Mouse (Mus musculus): ENCODE measurements around the gene Efemp2. TPM values are rescaled to one million over a fixed set of nuclear protein-coding genes. Genes with fewer than 3 reads are reported as not detected.

Efemp2 gene
- polyA plus RNA-seq, 1 experiment, result 58.5 TPM

GRCm38 (mm10) chr19:5512091-5513004, 38.6 kb downstream of the Efemp2 start:
- peak; percentile 55 for DNase-seq (ENCODE audit: low read depth)
- TF ChIP-seq CTCF (IDR thresholded peaks at IDR 0.05; ENCODE audit: borderline replicate concordance, extremely low read depth, insufficient read depth, insufficient read length) (no peak), POLR2A (IDR thresholded peaks at IDR 0.05; ENCODE audit: borderline replicate concordance, extremely low read depth, insufficient read depth, insufficient read length, poor library complexity, severe bottlenecking) (no peak)

DNA sequence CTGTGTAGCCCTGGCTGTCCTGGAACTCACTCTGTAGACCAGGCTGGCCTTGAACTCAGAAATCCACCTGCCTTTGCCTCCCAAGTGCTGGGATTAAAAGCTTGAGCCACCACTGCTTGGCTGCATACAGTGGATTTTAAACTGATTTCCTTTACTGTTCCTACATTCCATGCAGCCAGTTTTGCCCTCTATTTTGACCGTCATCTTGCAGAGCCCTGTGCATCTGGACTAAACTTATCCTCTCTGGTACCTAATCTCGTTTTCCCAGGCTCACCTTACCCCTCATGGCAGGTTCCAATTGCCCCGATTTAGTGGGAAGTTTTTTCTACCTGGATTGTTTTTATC, 39.2 kb downstream of the Efemp2 start:
- no peak for TF ChIP-seq POLR2A (IDR thresholded peaks at IDR 0.05; ENCODE audit: borderline replicate concordance, extremely low read depth, insufficient read depth, insufficient read length, poor library complexity, severe bottlenecking)
- TF ChIP-seq CTCF (IDR thresholded peaks at IDR 0.05; ENCODE audit: borderline replicate concordance, extremely low read depth, insufficient read depth, insufficient read length), result no peak
- DNase-seq (ENCODE audit: low read depth), result no peak

- no peak for DNase-seq (ENCODE audit: low read depth)
- no peak for TF ChIP-seq POLR2A (IDR thresholded peaks at IDR 0.05; ENCODE audit: borderline replicate concordance, extremely low read depth, insufficient read depth, insufficient read length, poor library complexity, severe bottlenecking)
- TF ChIP-seq CTCF (IDR thresholded peaks at IDR 0.05; ENCODE audit: borderline replicate concordance, extremely low read depth, insufficient read depth, insufficient read length), result no peak
These were observed 42.4 kb downstream of the Efemp2 start for GRCm38 (mm10) chr19:5515840-5516777.

DNA sequence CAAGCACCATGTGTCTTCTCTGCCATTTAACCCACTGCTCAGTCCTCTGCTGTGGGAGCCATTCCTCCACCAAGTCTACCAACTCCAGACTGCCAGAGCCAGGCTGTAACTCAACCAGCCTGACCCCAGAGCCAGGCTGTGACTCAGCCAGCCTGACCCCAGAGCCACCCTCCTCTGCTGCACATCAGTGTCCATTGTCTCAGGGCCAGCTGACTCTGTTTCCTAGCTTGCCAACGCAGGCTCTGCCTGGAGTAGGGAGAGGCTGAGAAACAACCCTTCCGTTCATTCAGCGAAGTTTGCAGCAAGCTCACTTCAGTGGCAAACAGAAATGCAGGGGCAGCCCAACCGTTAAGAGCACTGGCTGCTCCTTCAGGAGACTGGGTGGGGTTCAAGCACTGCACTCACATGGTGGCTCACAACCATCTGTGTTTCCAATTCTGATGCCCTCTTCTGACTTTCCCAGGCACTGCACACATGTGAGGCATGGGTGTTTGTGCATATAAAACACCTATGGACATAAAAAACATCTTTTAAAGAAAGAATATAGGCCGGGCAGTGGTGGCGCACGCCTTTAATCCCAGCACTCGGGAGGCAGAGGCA, 43.3 kb downstream of the Efemp2 start:
- no peak for DNase-seq (ENCODE audit: low read depth)
- TF ChIP-seq POLR2A (IDR thresholded peaks at IDR 0.05; ENCODE audit: borderline replicate concordance, extremely low read depth, insufficient read depth, insufficient read length, poor library complexity, severe bottlenecking) (no peak), CTCF (IDR thresholded peaks at IDR 0.05; ENCODE audit: borderline replicate concordance, extremely low read depth, insufficient read depth, insufficient read length) (no peak)

GRCm38 (mm10) chr19:5518721-5519120, 45.0 kb downstream of the Efemp2 start:
- DNase-seq (ENCODE audit: low read depth), result no peak
- no peak for TF ChIP-seq POLR2A (IDR thresholded peaks at IDR 0.05; ENCODE audit: borderline replicate concordance, extremely low read depth, insufficient read depth, insufficient read length, poor library complexity, severe bottlenecking)
- TF ChIP-seq CTCF (IDR thresholded peaks at IDR 0.05; ENCODE audit: borderline replicate concordance, extremely low read depth, insufficient read depth, insufficient read length), result no peak

GRCm38 (mm10) chr19:5525204-5525603, 51.5 kb downstream of the Efemp2 start:
- DNase-seq (ENCODE audit: low read depth), result no peak
- TF ChIP-seq POLR2A (IDR thresholded peaks at IDR 0.05; ENCODE audit: borderline replicate concordance, extremely low read depth, insufficient read depth, insufficient read length, poor library complexity, severe bottlenecking) (no peak), CTCF (IDR thresholded peaks at IDR 0.05; ENCODE audit: borderline replicate concordance, extremely low read depth, insufficient read depth, insufficient read length) (no peak)

- TF ChIP-seq CTCF (IDR thresholded peaks at IDR 0.05; ENCODE audit: borderline replicate concordance, extremely low read depth, insufficient read depth, insufficient read length), result peak; percentile 98
- TF ChIP-seq POLR2A (IDR thresholded peaks at IDR 0.05; ENCODE audit: borderline replicate concordance, extremely low read depth, insufficient read depth, insufficient read length, poor library complexity, severe bottlenecking), result no peak
These were observed 55.8 kb downstream of the Efemp2 start for GRCm38 (mm10) chr19:5529325-5530137.

GRCm38 (mm10) chr19:5530138-5530524, 56.4 kb downstream of the Efemp2 start:
- DNase-seq (ENCODE audit: low read depth), result peak; percentile 39
- no peak for TF ChIP-seq POLR2A (IDR thresholded peaks at IDR 0.05; ENCODE audit: borderline replicate concordance, extremely low read depth, insufficient read depth, insufficient read length, poor library complexity, severe bottlenecking)
- TF ChIP-seq CTCF (IDR thresholded peaks at IDR 0.05; ENCODE audit: borderline replicate concordance, extremely low read depth, insufficient read depth, insufficient read length), result no peak

More at GRCm38 (mm10) chr19:5529325-5530137, 55.8 kb downstream of the Efemp2 start:
- DNase-seq (ENCODE audit: low read depth), result peak; percentile 90

Other genes with a start within 250 kb of the Efemp2 start
- gene Pacs1, start 200.8 kb upstream of the Efemp2 start, polyA plus RNA-seq (2012; rRNA removed), result 50.2 and 71.6 TPM in 2 replicates
- 178 and 192 TPM in 2 replicates for gene Sf3b2, start 178.5 kb upstream of the Efemp2 start, polyA plus RNA-seq (2012; rRNA removed)
- 45.5 and 55.4 TPM in 2 replicates for gene Gal3st3, start 175.6 kb upstream of the Efemp2 start, polyA plus RNA-seq (2012; rRNA removed)
- not detected in 2 replicates for gene Catsper1, start 138.2 kb upstream of the Efemp2 start, polyA plus RNA-seq (2012; rRNA removed)
- 1.3 and 1.6 TPM in 2 replicates for gene Cst6, start 124.4 kb upstream of the Efemp2 start, polyA plus RNA-seq (2012; rRNA removed)
- gene Eif1ad, start 107.2 kb upstream of the Efemp2 start, polyA plus RNA-seq (2012; rRNA removed), result 37.2 and 38.4 TPM in 2 replicates
- 181 and 258 TPM in 2 replicates for gene Banf1, start 106.8 kb upstream of the Efemp2 start, polyA plus RNA-seq (2012; rRNA removed)
- 40.9 and 65.0 TPM in 2 replicates for gene Sart1, start 85.3 kb upstream of the Efemp2 start, polyA plus RNA-seq (2012; rRNA removed)
- 0.04 and 0.20 TPM in 2 replicates for gene Tsga10ip, start 71.4 kb upstream of the Efemp2 start, polyA plus RNA-seq (2012; rRNA removed)
- 224 and 257 TPM in 2 replicates for gene Drap1, start 49.0 kb upstream of the Efemp2 start, polyA plus RNA-seq (2012; rRNA removed)
- 86.4 and 106 TPM in 2 replicates for gene AI837181, start 48.8 kb upstream of the Efemp2 start, polyA plus RNA-seq (2012; rRNA removed)
- gene Fosl1, start 26.4 kb upstream of the Efemp2 start, polyA plus RNA-seq (2012; rRNA removed), result not detected in 2 replicates
- 9.6 and 12.1 TPM in 2 replicates for gene Ccdc85b, start 16.1 kb upstream of the Efemp2 start, polyA plus RNA-seq (2012; rRNA removed)
- 179 and 266 TPM in 2 replicates for gene Fibp, start 13.3 kb upstream of the Efemp2 start, polyA plus RNA-seq (2012; rRNA removed)
- gene Ctsw, start 5.4 kb upstream of the Efemp2 start, polyA plus RNA-seq (2012; rRNA removed), result 2.9 and 3.7 TPM in 2 replicates
- 46.4 and 73.2 TPM in 2 replicates for gene Mus81, start 14.4 kb downstream of the Efemp2 start, polyA plus RNA-seq (2012; rRNA removed)
- gene Cfl1, start 16.5 kb downstream of the Efemp2 start, polyA plus RNA-seq (2012; rRNA removed), result 1,637 and 1,665 TPM in 2 replicates
- gene 1700020D05Rik, start 29.8 kb downstream of the Efemp2 start, polyA plus RNA-seq (2012; rRNA removed), result 2.5 and 4.7 TPM in 2 replicates
- gene Snx32, start 36.6 kb downstream of the Efemp2 start, polyA plus RNA-seq (2012; rRNA removed), result 92.3 and 123 TPM in 2 replicates
- gene Ovol1, start 86.7 kb downstream of the Efemp2 start, polyA plus RNA-seq (2012; rRNA removed), result 0.31 and 0.42 TPM in 2 replicates
- 2.6 and 4.5 TPM in 2 replicates for gene Ap5b1, start 94.1 kb downstream of the Efemp2 start, polyA plus RNA-seq (2012; rRNA removed)
- 62.0 and 111 TPM in 2 replicates for gene Rnaseh2c, start 127.9 kb downstream of the Efemp2 start, polyA plus RNA-seq (2012; rRNA removed)
- gene Kat5, start 136.3 kb downstream of the Efemp2 start, polyA plus RNA-seq (2012; rRNA removed), result 163 and 181 TPM in 2 replicates
- gene Rela, start 163.5 kb downstream of the Efemp2 start, polyA plus RNA-seq (2012; rRNA removed), result 44.7 and 47.0 TPM in 2 replicates
- 30.8 and 32.5 TPM in 2 replicates for gene Sipa1, start 189.8 kb downstream of the Efemp2 start, polyA plus RNA-seq (2012; rRNA removed)
- gene Map3k11, start 214.8 kb downstream of the Efemp2 start, polyA plus RNA-seq (2012; rRNA removed), result 21.6 and 22.9 TPM in 2 replicates
- 95.9 and 120 TPM in 2 replicates for gene Pcnx3, start 215.0 kb downstream of the Efemp2 start, polyA plus RNA-seq (2012; rRNA removed)
- gene Kcnk7, start 230.4 kb downstream of the Efemp2 start, polyA plus RNA-seq (2012; rRNA removed), result 0.13 TPM in 1 of 2 replicates, not detected in the other

Measured in brain, embryonic 14.5 days (tissue).